In genomic region chr12:111713004-111713651, GRCm38 (mm10) we compare ENCODE assay signal across 8 mouse cellular contexts. TPM values are rescaled to one million over a fixed set of nuclear protein-coding genes. Genes with fewer than 3 reads are reported as not detected.
DNase-seq lines count a peak whose midpoint lies in the region; ATAC-seq and TF ChIP-seq lines count a peak whose summit lies in the region.

TSS of gene Bag5 (minus strand) at chr12:111713257.
TSS of gene Apopt1 (plus strand) at chr12:111713261.

- H3K27ac ChIP-seq in heart, embryonic 11.5 days (ENCODE audit: low read depth, low read length) = peak within 1 kb of the TSS; percentile 70
- H3K27ac ChIP-seq in kidney, embryonic 15.5 days = peak within 1 kb of the TSS; percentile 84
- H3K27ac ChIP-seq in liver, embryonic 11.5 days (ENCODE audit: low read depth, low read length) = peak within 1 kb of the TSS; percentile 70

- under 1% methylated on average over 76 of the region's 86 CpGs for WGBS in heart, embryonic 11.5 days (ENCODE audit: insufficient replicate concordance)
- under 1% methylated on average over 79 of the region's 86 CpGs for WGBS in kidney, embryonic 15.5 days
- under 1% methylated on average over 86 of the region's 86 CpGs for WGBS in liver, embryonic 11.5 days

- H3K36me3 ChIP-seq in erythroblast, embryonic 14.5 days (ENCODE audit: control insufficient read depth) = peaks cover 40% of the 10 kb centered on the region
- H3K36me3 ChIP-seq in heart, embryonic 11.5 days (ENCODE audit: control insufficient read depth, insufficient read depth, low read length) = peaks cover 16% of the 10 kb centered on the region
- H3K36me3 ChIP-seq in kidney, embryonic 15.5 days = peaks cover 42% of the 10 kb centered on the region
- peaks cover 17% of the 10 kb centered on the region for H3K36me3 ChIP-seq in liver, embryonic 11.5 days (ENCODE audit: control insufficient read depth, insufficient read depth, low read length)
- peaks cover 18% of the 10 kb centered on the region for H3K36me3 ChIP-seq in myocyte (ENCODE audit: control insufficient read depth, insufficient read depth)

- peaks cover 50% of the 10 kb centered on the region for H3K4me1 ChIP-seq in erythroblast, embryonic 14.5 days (ENCODE audit: control insufficient read depth)
- H3K4me1 ChIP-seq in heart, embryonic 11.5 days (ENCODE audit: control insufficient read depth, insufficient read depth, low read length) = peaks cover 13% of the 10 kb centered on the region; the same call in 1 of the 2 replicates
- peaks cover 30% of the 10 kb centered on the region for H3K4me1 ChIP-seq in kidney, embryonic 15.5 days
- peaks cover 15% of the 10 kb centered on the region for H3K4me1 ChIP-seq in liver, embryonic 11.5 days (replicated peaks; ENCODE audit: control insufficient read depth, insufficient read depth, low read length)

- peak within 1 kb of the TSS; percentile 80 for H3K4me2 ChIP-seq in heart, embryonic 11.5 days
- H3K4me2 ChIP-seq in kidney, embryonic 15.5 days = peak within 1 kb of the TSS; percentile 73
- peak within 1 kb of the TSS; percentile 91 for H3K4me2 ChIP-seq in liver, embryonic 11.5 days
- peak within 1 kb of the TSS; percentile 69 for H3K4me2 ChIP-seq in myocyte (ENCODE audit: low read depth)

- peak within 1 kb of the TSS; percentile 77 for H3K4me3 ChIP-seq in erythroblast, embryonic 14.5 days (replicated peaks)
- H3K4me3 ChIP-seq in heart, embryonic 11.5 days (ENCODE audit: low read depth, low read length) = peak within 1 kb of the TSS; percentile 100
- peak within 1 kb of the TSS; percentile 99 for H3K4me3 ChIP-seq in kidney, embryonic 15.5 days (replicated peaks)
- H3K4me3 ChIP-seq in liver, embryonic 11.5 days (ENCODE audit: low read depth, low read length) = peak within 1 kb of the TSS; percentile 94
- peak within 1 kb of the TSS; percentile 45 for H3K4me3 ChIP-seq in myocyte

- no peaks in the 10 kb centered on the region for H3K27me3 ChIP-seq in erythroblast, embryonic 14.5 days (ENCODE audit: control insufficient read depth)
- no peaks in the 10 kb centered on the region for H3K27me3 ChIP-seq in heart, embryonic 11.5 days (ENCODE audit: control insufficient read depth, insufficient read depth, low read length)
- H3K27me3 ChIP-seq in kidney, embryonic 15.5 days = no peaks in the 10 kb centered on the region
- no peaks in the 10 kb centered on the region for H3K27me3 ChIP-seq in liver, embryonic 11.5 days (replicated peaks; ENCODE audit: control insufficient read depth, insufficient read depth, low read length)
- H3K27me3 ChIP-seq in myocyte (ENCODE audit: control insufficient read depth, insufficient read depth, insufficient read length) = no peaks in the 10 kb centered on the region

- H3K79me2 ChIP-seq in myocyte (ENCODE audit: control insufficient read depth, insufficient read depth) = peaks cover 48% of the 10 kb centered on the region

- peak within 1 kb of the TSS; percentile 86 for H3ac ChIP-seq in myocyte (ENCODE audit: control insufficient read depth, insufficient read length)

- peaks cover 7% of the 10 kb centered on the region for H3K9me3 ChIP-seq in erythroblast, embryonic 14.5 days (ENCODE audit: control insufficient read depth, low read length)
- H3K9me3 ChIP-seq in heart, embryonic 11.5 days (replicated peaks; ENCODE audit: control insufficient read depth, low read length) = no peaks in the 10 kb centered on the region
- no peaks in the 10 kb centered on the region for H3K9me3 ChIP-seq in kidney, embryonic 15.5 days (replicated peaks)
- no peaks in the 10 kb centered on the region for H3K9me3 ChIP-seq in liver, embryonic 11.5 days (ENCODE audit: control insufficient read depth, low read length)

- H3K9ac ChIP-seq in heart, embryonic 11.5 days (ENCODE audit: low read depth, low read length) = peak within 1 kb of the TSS; percentile 91
- H3K9ac ChIP-seq in kidney, embryonic 15.5 days = peak within 1 kb of the TSS; percentile 98
- peak within 1 kb of the TSS; percentile 85 for H3K9ac ChIP-seq in liver, embryonic 11.5 days (ENCODE audit: low read depth, low read length)

- ATAC-seq in heart, embryonic 11.5 days (replicated peaks; ENCODE audit: insufficient number of reproducible peaks, low FRiP score, low TSS enrichment) = peak; percentile 88
- peak; percentile 95 for ATAC-seq in kidney, embryonic 15.5 days (replicated peaks; ENCODE audit: low FRiP score)
- ATAC-seq in liver, embryonic 11.5 days (replicated peaks; ENCODE audit: low FRiP score) = peak; percentile 84

- peak; percentile 89 for TF ChIP-seq POLR2A in myocyte (IDR thresholded peaks at IDR 0.05; ENCODE audit: insufficient read length, low read depth)

- peak; percentile 97 for DNase-seq in CD4-positive, CD25-positive, alpha-beta regulatory T cell, adult 2 months (ENCODE audit: low read depth, low spot score)
- peak; percentile 85 for DNase-seq in brain, embryonic 18.5 days (ENCODE audit: low read depth, low spot score)
- DNase-seq in liver, embryonic 11.5 days (ENCODE audit: low spot score) = peak; percentile 90
- DNase-seq in spleen, postnatal 4 days (ENCODE audit: low spot score in 2 of 2) = peak; percentile 89 to 96

TF ChIP-seq in myocyte, 11 proteins besides CTCF, POLR2A, EP300 and RAD21:
- peak in 1 of 3 experiments; percentile 34 for TF ChIP-seq MYOD1 (IDR thresholded peaks at IDR 0.05; ENCODE audit: control insufficient read depth in 1 of 3, insufficient read length in 2 of 3, low read depth in 2 of 3)
- TF ChIP-seq MYOG (IDR thresholded peaks at IDR 0.05; ENCODE audit: control insufficient read depth in 1 of 3, insufficient read depth in 1 of 3, insufficient read length in 2 of 3, low read depth in 2 of 3) = peak in 2 of 3 experiments; percentile 25 to 27
- peak; percentile 82 for TF ChIP-seq POLR2AphosphoS2 (IDR thresholded peaks at IDR 0.05; ENCODE audit: insufficient read length, low read depth)
- TF ChIP-seq TCF12 (IDR thresholded peaks at IDR 0.05; ENCODE audit: insufficient read depth, poor library complexity, severe bottlenecking) = no peak
TF ChIP-seq in myocyte: peak in this region for 3.

RNA-seq across cellular contexts. Expression of gene Bag5, which starts in this region (rescaled TPM):
- polyA plus RNA-seq in erythroblast, embryonic 14.5 days (2012) = 0.63 and 1.1 TPM in 2 replicates
- 41.8 and 42.8 TPM in 2 replicates for polyA plus RNA-seq in heart, embryonic 11.5 days (2014; fragmentation: Nextera tagmentation; extraction: Ambion mirVana)
- 51.4 and 53.6 TPM in 2 replicates for polyA plus RNA-seq in kidney, embryonic 15.5 days (2015; fragmentation: Nextera tagmentation; extraction: Ambion mirVana)
- 41.0 and 44.7 TPM in 2 replicates for polyA plus RNA-seq in liver, embryonic 11.5 days (2014; fragmentation: Nextera tagmentation; extraction: Ambion mirVana)
- polyA plus RNA-seq in myocyte (2012; fragmentation: generic; extraction: Trizol) = 20.3 TPM

RNA-seq across cellular contexts. Expression of gene Apopt1, which starts in this region (rescaled TPM):
- polyA plus RNA-seq in erythroblast, embryonic 14.5 days (2012) = 7.8 and 8.4 TPM in 2 replicates
- polyA plus RNA-seq in heart, embryonic 11.5 days (2014; fragmentation: Nextera tagmentation; extraction: Ambion mirVana) = 50.0 and 51.3 TPM in 2 replicates
- polyA plus RNA-seq in kidney, embryonic 15.5 days (2015; fragmentation: Nextera tagmentation; extraction: Ambion mirVana) = 53.5 and 57.4 TPM in 2 replicates
- 60.3 and 67.7 TPM in 2 replicates for polyA plus RNA-seq in liver, embryonic 11.5 days (2014; fragmentation: Nextera tagmentation; extraction: Ambion mirVana)
- 54.6 TPM for polyA plus RNA-seq in myocyte (2012; fragmentation: generic; extraction: Trizol)

Comparison
In these comparisons a context has a peak if more than half of its experiments do, and no peak if none do; other contexts are left out.
1. Peak in every context shown above with its lines: DNase-seq, ATAC-seq, H3K4me3 ChIP-seq and H3K27ac ChIP-seq.
2. H3K4me3 ChIP-seq: peak in every context shown above with its lines; median percentile 100 in heart, embryonic 11.5 days; 99 in kidney, embryonic 15.5 days; 94 in liver, embryonic 11.5 days; 77 in erythroblast, embryonic 14.5 days; 45 in myocyte.